Mouse (Mus musculus) ovary, postnatal 14 days (tissue): ENCODE results near the gene Gm29423.
"Not testable (repeated sequence)": the region's sequence is repeated elsewhere in the genome, so short reads cannot be mapped to it uniquely, and the experiment has no call there.

Experiments used
- DNase-seq: peaks from one replicate; pipeline ENCODE4 v3.0.0; 2022; ENCODE audit warnings: low spot score

The Gm29423 gene

DNA sequence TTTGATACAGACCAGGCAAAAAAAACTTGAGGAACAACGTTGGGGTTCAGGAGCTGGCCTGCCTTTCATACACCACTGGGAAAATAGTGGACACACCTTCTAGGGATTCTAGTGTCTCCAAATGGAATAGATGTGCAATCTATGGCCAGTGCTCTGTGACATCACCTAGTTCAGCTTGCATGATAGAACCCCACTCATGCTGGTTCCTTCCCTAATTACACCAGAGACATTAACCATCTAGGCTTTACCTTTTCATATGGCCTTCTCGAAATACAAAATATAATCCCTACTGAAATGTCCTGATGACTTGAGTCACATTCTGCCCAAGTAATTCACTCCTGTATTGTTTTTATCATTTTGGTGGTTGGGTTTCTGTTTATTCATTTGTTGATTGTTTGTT, at the start of gene Gm29423, which contains the start of gene Gm29644:
Gm29423 (minus strand) TSS at position 101 of the 400 bp plus-strand sequence.
Gm29644 (minus strand) TSS at position 157 of the 400 bp plus-strand sequence.
- not testable (repeated sequence) for DNase-seq

- DNase-seq = not testable (repeated sequence)
These were observed 29.5 kb downstream of the Gm29423 start, which contains the start of gene Gm21118 for GRCm38 (mm10) chrY:70273542-70273941. Gene Gm21118 (minus strand): TSS chrY:70273642.
